Mouse (Mus musculus) activated CD4-positive, CD25-positive, alpha-beta regulatory T cell, adult 4 months (primary cell): Measurements from ENCODE around the gene Cep170. TPM values are rescaled to one million over a fixed set of nuclear protein-coding genes. Genes with fewer than 3 reads are reported as not detected.
A peak's percentile ranks its signal among the peaks of the same experiment; 100 is the strongest.
"Not testable (repeated sequence)": the region's sequence is repeated elsewhere in the genome, so short reads cannot be mapped to it uniquely, and the experiment has no call there.

Experiments used
- ATAC-seq: one replicate; pipeline ENCODE4 v1.8.0; 2017
- polyA plus RNA-seq, 2 experiments: library from polyadenylated mRNA; unstranded; fragments of 100-300 nt; shearing (Covaris generic); gene quantifications; one replicate each; pipeline ENCODE4 v1.2.1; 2017

Gene Cep170
- 10 to 100 TPM; 12.5 to 16.1 TPM for polyA plus RNA-seq

DNA sequence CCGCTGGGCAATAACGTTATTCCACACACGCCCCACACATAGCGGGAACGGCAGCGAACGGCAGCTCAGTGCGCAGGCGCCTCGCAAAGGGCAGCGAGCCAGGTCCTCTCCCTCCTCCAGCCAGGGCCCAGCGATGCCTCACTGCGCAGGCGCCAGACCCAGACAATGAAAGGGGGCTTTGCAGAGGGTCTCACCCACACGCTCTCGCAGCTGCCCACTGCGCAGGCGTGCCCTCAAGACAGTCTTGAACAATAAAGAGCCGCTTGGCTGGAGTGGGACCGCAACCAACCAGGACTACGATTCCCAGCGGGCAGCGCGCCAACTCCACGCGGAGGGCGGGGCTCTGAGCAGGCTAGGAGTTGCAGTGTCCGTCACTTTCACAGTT is at the start of gene Cep170:
Cep170 (minus strand) TSS at position 32 of the 385 bp plus-strand sequence.
- ATAC-seq: peak; percentile 62

DNA sequence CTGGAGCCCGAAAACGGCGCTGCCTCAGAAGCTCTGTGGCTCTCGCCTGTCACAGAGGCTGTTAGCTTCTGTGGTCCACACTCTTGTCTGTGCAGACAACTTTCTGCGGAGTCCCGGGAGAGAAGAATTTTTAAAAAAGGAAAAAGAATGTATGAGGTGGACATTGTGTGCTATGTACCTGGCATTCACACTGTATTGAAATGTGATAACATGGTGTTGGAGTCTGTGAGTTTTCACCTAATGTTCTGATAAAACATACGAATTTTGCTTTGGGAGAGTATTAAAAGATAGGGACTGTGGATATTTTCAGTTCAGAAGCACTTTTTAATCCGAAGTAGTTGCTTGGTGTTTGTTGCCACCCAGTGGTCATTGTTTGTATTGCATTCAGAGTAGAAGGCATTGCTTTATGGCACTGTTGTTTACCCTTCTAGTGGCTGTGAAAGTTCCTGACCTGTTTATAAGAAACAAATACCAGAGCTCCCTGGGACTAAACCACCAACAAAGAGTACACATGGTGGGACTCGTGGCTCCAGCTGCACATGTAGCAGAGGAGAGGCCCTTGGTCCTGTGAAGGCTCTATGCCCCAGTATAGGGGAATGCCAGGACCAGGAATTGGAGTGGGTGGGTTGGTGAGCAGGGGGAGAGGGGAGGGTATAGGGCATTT is 48.2 kb upstream of the Cep170 start:
- ATAC-seq: peak; percentile 88

DNA sequence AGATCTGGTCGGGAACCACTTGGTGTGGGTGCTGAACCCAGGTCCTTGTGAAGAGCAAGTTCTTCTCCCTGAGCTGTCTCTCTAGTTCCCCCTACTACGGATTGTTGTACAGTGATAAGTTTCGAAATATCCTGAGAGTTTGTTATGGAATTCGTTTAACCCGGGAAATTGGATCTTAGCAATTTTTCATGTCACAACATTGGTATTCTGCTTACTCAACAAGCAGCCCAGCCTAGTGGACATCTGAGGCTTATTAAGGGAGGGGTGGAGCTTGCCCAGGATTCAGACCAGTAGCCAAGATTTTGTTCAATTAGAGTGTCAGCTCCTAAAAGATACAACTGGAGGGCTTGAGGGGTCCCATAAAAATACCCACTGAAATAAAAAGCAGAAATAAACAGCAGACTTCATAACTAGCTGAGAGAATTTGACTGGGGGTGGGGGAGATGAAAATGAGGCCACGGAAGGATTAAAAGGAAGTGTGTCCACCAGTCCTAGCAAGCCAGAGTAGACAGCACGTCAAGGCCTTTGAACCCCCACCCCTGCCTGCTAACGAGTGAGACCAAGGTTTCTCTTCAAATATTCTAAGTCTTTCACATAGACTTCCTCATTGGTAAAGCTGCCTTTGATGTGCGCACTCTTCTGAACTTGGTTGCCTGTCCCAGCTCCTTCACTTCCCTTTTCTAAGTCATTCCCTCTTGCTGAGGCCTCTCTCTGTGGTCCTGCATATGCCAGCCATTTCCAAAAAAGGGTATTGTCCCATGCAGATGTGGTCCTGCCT is 39.1 kb upstream of the Cep170 start:
- no peak for ATAC-seq

- no peak for ATAC-seq
These were observed 37.5 kb upstream of the Cep170 start for GRCm38 (mm10) chr1:176851401-176851800.

- no peak for ATAC-seq
These were observed 35.5 kb upstream of the Cep170 start for GRCm38 (mm10) chr1:176849377-176849776.

DNA sequence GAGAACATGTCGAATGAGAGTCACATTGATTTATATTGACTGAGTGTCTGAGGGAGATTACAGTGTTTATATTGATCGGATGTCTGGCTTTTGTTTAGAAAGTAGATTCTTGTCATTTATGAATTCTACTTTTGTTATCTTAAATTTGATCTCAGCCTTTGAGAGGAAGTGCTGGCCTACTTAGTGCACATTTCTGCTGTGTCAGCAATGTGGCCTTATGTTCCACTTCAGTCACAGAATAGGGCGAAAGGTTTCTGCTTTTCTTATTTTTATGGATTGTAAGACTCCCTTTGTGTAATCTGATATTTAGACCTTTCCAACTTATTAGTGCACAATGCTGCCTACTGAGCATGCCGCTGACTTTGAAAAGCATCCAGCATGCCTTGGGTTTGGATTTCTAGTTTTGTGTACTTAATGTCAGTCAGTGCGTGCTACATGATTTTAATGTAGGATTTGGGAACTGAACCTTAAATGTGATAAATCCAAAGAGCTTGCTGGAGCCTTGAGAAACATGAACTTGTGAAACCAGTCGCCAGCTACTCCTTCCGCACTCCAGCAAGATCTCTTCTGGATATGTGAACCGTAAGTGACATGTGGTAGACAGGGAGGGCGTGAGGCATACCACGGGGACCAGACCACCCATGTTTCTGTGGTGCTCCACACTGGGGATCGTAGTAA is 34.9 kb upstream of the Cep170 start:
- ATAC-seq: peak; percentile 66

DNA sequence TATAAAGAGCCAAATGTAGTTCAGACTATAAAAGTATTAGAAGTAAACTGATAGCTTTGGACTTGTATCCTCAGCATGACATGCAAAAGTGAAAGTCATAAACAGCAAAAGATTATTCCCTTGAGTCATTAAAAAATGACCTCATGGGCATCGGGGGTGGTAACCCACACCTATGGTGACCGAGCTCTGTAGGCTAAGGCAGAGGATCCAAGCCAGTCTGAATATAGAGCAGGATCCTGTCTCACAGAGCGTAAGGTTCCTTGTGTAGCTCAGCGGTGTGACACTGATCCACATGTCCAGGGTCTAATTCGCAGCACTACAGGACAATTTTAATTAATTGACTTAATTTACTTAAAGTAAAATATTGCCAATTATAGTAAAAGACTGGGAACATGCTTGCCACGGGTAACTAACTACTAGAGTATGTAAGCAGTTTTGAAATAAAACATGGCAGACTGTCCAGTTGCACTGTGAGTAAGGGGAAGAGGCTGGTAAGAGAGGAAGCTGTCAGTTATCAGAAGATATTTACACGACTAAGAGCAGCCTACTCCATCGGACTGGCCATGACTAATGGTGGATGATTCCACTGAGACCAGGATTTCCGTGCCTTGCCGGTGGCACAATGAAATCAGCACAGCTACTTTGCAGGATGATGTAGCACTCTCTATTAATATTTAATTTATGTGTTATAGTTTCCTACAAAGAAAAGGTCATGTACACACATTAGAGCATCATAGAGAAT is 33.4 kb upstream of the Cep170 start:
- no peak for ATAC-seq

DNA sequence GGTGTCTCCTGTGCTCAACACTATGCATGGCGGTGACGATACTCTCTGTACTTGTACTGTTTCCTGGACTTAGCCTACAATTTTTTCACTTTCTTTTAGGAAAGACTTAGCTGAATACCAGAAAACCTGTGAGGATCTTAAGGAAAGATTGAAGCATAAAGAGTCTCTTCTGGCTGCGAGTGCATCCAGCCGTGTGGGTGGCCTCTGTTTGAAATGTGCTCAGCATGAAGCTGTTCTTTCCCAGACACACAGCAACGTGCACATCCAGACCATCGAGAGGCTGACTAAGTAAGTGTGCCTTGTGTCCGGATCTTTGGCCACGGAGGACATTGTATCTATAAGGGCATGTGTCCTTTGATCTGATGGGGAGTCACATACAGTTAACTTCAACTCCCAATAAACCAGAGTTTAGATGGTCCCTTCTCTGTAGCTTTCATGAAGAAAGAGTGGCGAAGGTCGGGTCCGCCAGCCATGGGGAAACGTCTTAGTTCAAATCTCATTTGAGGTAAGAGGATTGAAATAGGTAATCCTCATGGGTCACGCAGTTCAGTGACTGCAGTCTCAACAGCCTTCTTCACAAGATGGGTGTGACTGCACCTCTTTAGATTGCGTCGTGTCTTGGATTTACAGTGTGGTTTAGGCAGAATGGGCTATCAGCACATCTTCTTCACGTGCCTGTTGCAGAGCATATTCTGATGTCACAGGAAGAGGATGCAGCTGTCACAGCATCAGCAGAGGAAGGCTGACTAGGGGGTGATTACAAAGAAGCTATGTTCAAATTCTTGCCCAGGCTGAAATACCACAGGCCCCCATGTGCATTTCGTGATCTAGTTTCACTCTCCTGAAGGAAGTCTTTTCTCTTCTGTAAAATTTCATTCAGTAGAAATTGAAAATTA is 31.5 kb upstream of the Cep170 start:
- peak; percentile 72 for ATAC-seq

GRCm38 (mm10) chr1:176836562-176836961 is 22.7 kb upstream of the Cep170 start:
- ATAC-seq: not testable (repeated sequence)

- ATAC-seq: no peak
These were observed 21.8 kb upstream of the Cep170 start for GRCm38 (mm10) chr1:176835501-176836294.

DNA sequence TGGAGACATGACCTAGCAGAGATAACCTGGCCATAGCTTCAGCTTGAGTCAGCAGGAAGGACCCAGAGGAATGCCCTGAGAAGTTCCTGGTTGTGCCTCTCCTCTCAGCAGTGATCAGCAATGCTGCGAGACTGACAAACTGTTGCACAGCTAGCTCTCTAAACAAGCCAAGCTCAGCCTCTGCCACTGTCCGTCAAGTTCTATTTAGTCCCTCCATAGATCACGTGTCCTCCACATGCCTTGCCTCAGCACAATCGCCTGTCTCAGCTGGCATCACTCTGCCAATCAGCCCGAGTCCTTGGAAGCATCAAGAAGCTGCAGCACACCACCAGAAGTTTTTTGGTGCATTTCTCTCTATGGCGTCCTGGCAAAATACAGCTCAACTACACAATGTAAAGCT is 21.0 kb upstream of the Cep170 start:
- ATAC-seq: no peak

GRCm38 (mm10) chr1:176833948-176834347 is 20.1 kb upstream of the Cep170 start:
- ATAC-seq: no peak

DNA sequence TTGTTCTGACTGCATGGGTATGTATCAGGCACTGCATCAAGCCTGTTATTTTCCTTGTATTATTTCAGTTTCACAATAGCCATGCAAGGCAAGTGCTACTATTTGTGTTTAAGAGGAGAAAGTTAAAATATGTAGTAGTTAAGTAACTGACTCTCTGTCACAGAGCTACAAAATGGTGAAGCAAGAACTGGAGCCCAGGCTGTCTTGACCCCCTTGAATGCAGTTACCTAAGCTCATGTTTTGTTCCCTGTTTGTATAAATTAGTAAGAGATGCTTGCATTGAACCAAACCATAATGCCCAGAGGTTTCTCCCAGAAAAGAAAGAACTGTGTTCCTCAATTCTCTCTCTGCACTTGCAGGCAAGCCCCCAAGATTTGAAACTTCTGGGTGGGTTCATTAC is 19.4 kb upstream of the Cep170 start:
- ATAC-seq: no peak

- no peak for ATAC-seq
These were observed 18.7 kb upstream of the Cep170 start for GRCm38 (mm10) chr1:176832607-176833006.

DNA sequence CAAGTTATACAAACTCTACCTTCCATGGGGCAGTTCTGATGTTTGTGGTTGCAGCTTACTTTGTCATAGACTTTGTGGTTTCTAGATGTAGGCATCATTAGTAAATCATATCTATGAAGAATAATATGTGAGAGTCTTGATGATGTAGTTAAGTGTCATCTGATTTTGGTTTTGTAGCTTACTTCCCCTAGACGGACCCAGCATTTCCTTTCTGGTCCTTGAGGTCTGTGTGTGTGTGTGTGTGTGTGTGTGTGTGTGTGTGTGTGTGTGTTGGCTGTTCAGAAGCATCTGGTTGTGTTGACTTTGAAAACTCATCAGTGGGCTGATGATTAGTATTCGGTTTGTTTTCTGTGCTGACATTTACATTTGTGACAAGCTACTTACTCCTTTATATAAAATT is 18.2 kb upstream of the Cep170 start:
- no peak for ATAC-seq

- no peak for ATAC-seq
These were observed 14.8 kb upstream of the Cep170 start for GRCm38 (mm10) chr1:176828666-176829065.

DNA sequence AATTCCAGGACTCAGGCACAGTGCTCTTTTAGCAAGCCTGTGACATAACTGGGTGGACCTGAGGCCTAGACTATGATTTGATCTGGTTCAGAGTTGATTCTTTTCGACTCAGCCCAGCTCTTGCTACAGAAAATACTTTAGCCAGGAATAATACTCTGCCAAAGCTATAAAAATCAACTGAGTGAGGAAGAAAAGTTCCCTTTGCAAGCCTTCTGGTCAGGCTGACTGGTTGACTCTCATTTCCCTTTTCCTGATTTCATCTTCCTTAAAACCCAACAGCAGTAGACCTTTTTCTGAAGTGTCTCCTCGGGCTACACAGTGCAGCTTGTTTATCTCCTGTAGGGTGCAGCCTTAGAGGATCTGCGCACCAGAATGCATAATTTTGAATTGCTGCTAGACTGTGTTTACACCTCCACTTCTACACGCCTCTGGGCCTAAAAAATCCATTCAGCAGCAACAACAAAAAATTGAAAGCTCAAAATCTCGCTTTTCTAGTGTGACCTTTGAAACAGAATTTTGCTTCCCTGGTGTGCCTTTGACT is 14.1 kb upstream of the Cep170 start:
- ATAC-seq: no peak

GRCm38 (mm10) chr1:176827365-176827764 is 13.5 kb upstream of the Cep170 start:
- ATAC-seq: no peak

GRCm38 (mm10) chr1:176826931-176827330 is 13.1 kb upstream of the Cep170 start:
- ATAC-seq: no peak

GRCm38 (mm10) chr1:176826186-176826585 is 12.3 kb upstream of the Cep170 start:
- no peak for ATAC-seq

GRCm38 (mm10) chr1:176825084-176825483 is 11.2 kb upstream of the Cep170 start:
- ATAC-seq: no peak
